Mouse (Mus musculus) thymus, postnatal 36 days (tissue): ENCODE measurements around the gene Gramd1b.

Experiments
- DNase-seq, 2 experiments: peaks; one replicate each; pipeline ENCODE4 v3.0.0; 2022; ENCODE audit warnings: mixed read lengths in 2 of 2

Gramd1b gene

GRCm38 (mm10) chr9:40531027-40531621 is at the start of gene Gramd1b:
Gene Gramd1b, minus strand, starts transcription at chr9:40531383.
- DNase-seq, result no peak

- DNase-seq, result no peak
These were observed 47.8 kb upstream of the Gramd1b start for GRCm38 (mm10) chr9:40578726-40579625.

GRCm38 (mm10) chr9:40577132-40577531 is 45.9 kb upstream of the Gramd1b start:
- no peak for DNase-seq

GRCm38 (mm10) chr9:40575053-40575985 is 44.1 kb upstream of the Gramd1b start:
- no peak for DNase-seq

- DNase-seq, result no peak
These were observed 40.1 kb upstream of the Gramd1b start for GRCm38 (mm10) chr9:40571280-40571679.

- DNase-seq, result no peak
These were observed 36.9 kb upstream of the Gramd1b start for GRCm38 (mm10) chr9:40568070-40568469.

GRCm38 (mm10) chr9:40563750-40564149 is 32.6 kb upstream of the Gramd1b start:
- no peak for DNase-seq

- DNase-seq, result no peak
These were observed 28.5 kb upstream of the Gramd1b start for GRCm38 (mm10) chr9:40559646-40560045.

- no peak for DNase-seq
These were observed 26.6 kb upstream of the Gramd1b start for GRCm38 (mm10) chr9:40557796-40558195.

- no peak for DNase-seq
These were observed 25.2 kb upstream of the Gramd1b start for GRCm38 (mm10) chr9:40556396-40556795.

- no peak for DNase-seq
These were observed 24.1 kb upstream of the Gramd1b start for GRCm38 (mm10) chr9:40555243-40555642.

- DNase-seq, result no peak
These were observed 16.7 kb upstream of the Gramd1b start for GRCm38 (mm10) chr9:40547876-40548275.

GRCm38 (mm10) chr9:40545193-40545592 is 14.0 kb upstream of the Gramd1b start:
- no peak for DNase-seq

GRCm38 (mm10) chr9:40539588-40540140 is 8.5 kb upstream of the Gramd1b start:
- DNase-seq, result no peak

- no peak for DNase-seq
These were observed 6.5 kb upstream of the Gramd1b start for GRCm38 (mm10) chr9:40537708-40538105.

GRCm38 (mm10) chr9:40537044-40537707 is 6.0 kb upstream of the Gramd1b start:
- DNase-seq, result no peak

- no peak for DNase-seq
These were observed 647 bp downstream of the Gramd1b start for GRCm38 (mm10) chr9:40530536-40530935.

GRCm38 (mm10) chr9:40528733-40529132 is 2.5 kb downstream of the Gramd1b start:
- no peak for DNase-seq

- DNase-seq, result no peak
These were observed 4.3 kb downstream of the Gramd1b start for GRCm38 (mm10) chr9:40526928-40527327.

GRCm38 (mm10) chr9:40522156-40522555 is 9.0 kb downstream of the Gramd1b start:
- no peak for DNase-seq

- no peak for DNase-seq
These were observed 10.1 kb downstream of the Gramd1b start for GRCm38 (mm10) chr9:40521097-40521496.

GRCm38 (mm10) chr9:40519294-40519693 is 11.9 kb downstream of the Gramd1b start:
- no peak for DNase-seq
